Mouse (Mus musculus) bone marrow macrophage, adult 2 months (primary cell): Measurements from ENCODE around the gene Carmil3.

Experiments used
- CTCF ChIP-seq: IDR thresholded peaks from 2 replicates; pipeline ENCODE4 v1.5.1; 2012; ENCODE audit warnings: low read depth, mild to moderate bottlenecking, low read length, moderate library complexity
- POLR2A ChIP-seq: IDR thresholded peaks from 2 replicates; pipeline ENCODE4 v1.6.1; 2012; ENCODE audit warnings: mild to moderate bottlenecking, low read depth, low read length, borderline replicate concordance

GRCm38 (mm10) chr14:55486836-55487235 lies 3.6 kb upstream of the Carmil3 start:
- TF ChIP-seq CTCF (no peak), POLR2A (no peak)
